Mouse (Mus musculus): ENCODE results near the gene Larp4. TPM values are rescaled to one million over a fixed set of nuclear protein-coding genes. Genes with fewer than 3 reads are reported as not detected.

Larp4 gene
- polyA plus RNA-seq, 1 experiment from 2014 or later, result 36.0 TPM

DNA sequence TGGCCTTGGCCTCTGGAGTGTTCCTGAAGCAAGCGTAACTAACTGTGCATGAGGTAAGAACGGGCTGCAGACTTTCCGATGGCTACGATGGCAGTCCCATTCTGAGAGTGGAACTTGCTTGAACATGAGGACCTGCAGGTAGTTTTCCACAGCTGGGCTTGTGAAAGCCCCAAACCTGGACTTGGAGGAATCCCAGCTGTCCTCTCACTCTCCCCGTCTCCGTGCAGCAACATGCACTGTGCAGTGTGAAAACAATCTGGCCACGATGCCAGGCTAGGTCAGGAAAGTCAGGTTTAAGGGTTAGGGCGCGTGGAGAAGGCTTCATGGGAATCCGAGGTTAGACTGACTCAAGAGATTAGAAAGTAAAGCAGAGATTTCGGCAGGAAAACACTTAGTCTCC is 89.0 kb downstream of the Larp4 start:
- no peaks in the 10 kb centered on the region for H3K9me3 ChIP-seq (replicated peaks; ENCODE audit: low read length)
- ATAC-seq (replicated peaks; ENCODE audit: low FRiP score, low read depth) (no peak), DNase-seq (ENCODE audit: low spot score) (no peak)
- H3K27me3 ChIP-seq (ENCODE audit: insufficient read depth, low read length), result no peaks in the 10 kb centered on the region
- 44% methylated on average over 11 of the region's 11 CpGs for WGBS
- no peak overlapping the region for H3K9ac ChIP-seq (ENCODE audit: low read depth, low read length)
- no peaks in the 10 kb centered on the region for H3K4me1 ChIP-seq (replicated peaks; ENCODE audit: insufficient read depth, low read length)
- no peak for TF ChIP-seq CTCF (IDR thresholded peaks at IDR 0.05; ENCODE audit: low read depth)
- H3K36me3 ChIP-seq (ENCODE audit: insufficient read depth, low read length), result no peaks in the 10 kb centered on the region
- H3K4me3 ChIP-seq (replicated peaks; ENCODE audit: low read depth, low read length), result no peak overlapping the region
- H3K27ac ChIP-seq, result no peak overlapping the region
- H3K4me2 ChIP-seq (ENCODE audit: low read length), result no peak overlapping the region

DNA sequence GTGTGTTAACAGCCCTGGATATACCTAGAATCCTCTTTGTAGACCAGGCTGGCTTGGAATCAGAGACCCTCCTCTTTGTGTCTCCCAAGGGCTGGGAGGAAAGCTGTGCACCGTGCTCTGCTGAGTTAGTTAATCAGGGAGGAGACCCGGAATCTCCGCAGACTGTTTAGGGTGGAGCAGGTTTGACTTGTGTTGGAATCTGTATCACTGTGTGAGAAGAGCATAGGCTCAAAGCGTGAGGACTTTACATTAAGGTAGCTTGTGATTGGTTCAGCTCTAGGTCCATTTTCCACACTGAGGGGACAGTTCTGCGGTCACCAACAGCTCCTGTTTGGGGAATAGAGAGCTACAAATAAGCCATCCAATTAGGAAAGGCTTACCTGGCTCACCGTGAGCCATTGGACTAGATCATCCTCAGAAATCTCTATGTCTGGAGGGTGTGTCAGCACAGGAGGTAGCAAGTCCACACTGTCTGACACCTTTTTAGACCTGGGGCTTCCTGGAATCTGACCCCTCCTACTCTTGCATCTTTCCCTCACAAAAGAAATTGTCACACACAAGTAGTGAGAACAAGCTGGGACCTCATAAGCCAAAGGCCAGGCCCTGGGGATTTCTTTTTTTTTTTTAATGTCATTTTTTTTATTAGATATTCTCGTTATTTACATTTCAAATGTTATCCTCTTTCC is 89.9 kb downstream of the Larp4 start:
- Histone ChIP-seq H3K4me3 (replicated peaks; ENCODE audit: low read depth, low read length) (no peak overlapping the region), H3K36me3 (ENCODE audit: insufficient read depth, low read length) (no peaks in the 10 kb centered on the region), H3K4me2 (ENCODE audit: low read length) (no peak overlapping the region), H3K9me3 (replicated peaks; ENCODE audit: low read length) (no peaks in the 10 kb centered on the region), H3K27ac (no peak overlapping the region), H3K4me1 (replicated peaks; ENCODE audit: insufficient read depth, low read length) (no peaks in the 10 kb centered on the region), H3K9ac (ENCODE audit: low read depth, low read length) (no peak overlapping the region), H3K27me3 (ENCODE audit: insufficient read depth, low read length) (no peaks in the 10 kb centered on the region)
- DNase-seq (ENCODE audit: low spot score) (no peak), ATAC-seq (replicated peaks; ENCODE audit: low FRiP score, low read depth) (no peak)
- 68% methylated on average over 7 of the region's 7 CpGs for WGBS
- TF ChIP-seq CTCF (IDR thresholded peaks at IDR 0.05; ENCODE audit: low read depth), result no peak

DNA sequence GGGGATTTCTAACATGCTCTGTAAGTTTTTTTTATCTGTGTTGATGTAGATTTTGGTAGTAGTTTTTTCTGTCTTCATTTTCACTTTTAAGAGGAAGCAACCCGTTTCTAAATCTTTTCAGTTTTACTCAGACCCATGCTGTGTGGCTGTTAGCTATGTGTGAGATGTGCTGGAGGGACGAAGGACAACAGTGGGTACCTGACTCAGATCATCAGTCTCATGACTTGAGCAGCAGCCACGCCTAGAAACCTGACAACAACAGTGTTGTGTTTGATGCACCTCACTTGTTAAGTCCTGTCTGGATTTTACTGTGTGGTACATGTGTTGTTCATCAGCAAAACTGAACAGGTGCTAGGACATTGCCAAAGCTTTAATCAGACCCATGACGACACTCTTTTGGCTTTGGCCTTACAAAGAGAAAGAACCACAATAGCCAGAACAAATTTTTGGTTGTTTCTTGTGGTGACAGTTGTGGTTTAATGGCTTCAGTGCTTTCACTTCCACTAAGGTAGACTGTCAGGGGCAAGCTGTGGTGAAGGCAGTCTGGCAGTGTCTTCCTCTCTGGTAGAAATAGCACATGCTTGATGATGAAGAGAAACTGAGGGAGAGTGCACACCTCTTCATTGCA is 90.8 kb downstream of the Larp4 start:
- H3K4me1 ChIP-seq (replicated peaks; ENCODE audit: insufficient read depth, low read length), result no peaks in the 10 kb centered on the region
- H3K27ac ChIP-seq, result no peak overlapping the region
- H3K4me3 ChIP-seq (replicated peaks; ENCODE audit: low read depth, low read length), result no peak overlapping the region
- 75% methylated on average over 4 of the region's 4 CpGs for WGBS
- H3K27me3 ChIP-seq (ENCODE audit: insufficient read depth, low read length), result no peaks in the 10 kb centered on the region
- no peaks in the 10 kb centered on the region for H3K9me3 ChIP-seq (replicated peaks; ENCODE audit: low read length)
- no peak for DNase-seq (ENCODE audit: low spot score)
- no peak overlapping the region for H3K9ac ChIP-seq (ENCODE audit: low read depth, low read length)
- no peak for TF ChIP-seq CTCF (IDR thresholded peaks at IDR 0.05; ENCODE audit: low read depth)
- no peak for ATAC-seq (replicated peaks; ENCODE audit: low FRiP score, low read depth)
- no peaks in the 10 kb centered on the region for H3K36me3 ChIP-seq (ENCODE audit: insufficient read depth, low read length)
- no peak overlapping the region for H3K4me2 ChIP-seq (ENCODE audit: low read length)

DNA sequence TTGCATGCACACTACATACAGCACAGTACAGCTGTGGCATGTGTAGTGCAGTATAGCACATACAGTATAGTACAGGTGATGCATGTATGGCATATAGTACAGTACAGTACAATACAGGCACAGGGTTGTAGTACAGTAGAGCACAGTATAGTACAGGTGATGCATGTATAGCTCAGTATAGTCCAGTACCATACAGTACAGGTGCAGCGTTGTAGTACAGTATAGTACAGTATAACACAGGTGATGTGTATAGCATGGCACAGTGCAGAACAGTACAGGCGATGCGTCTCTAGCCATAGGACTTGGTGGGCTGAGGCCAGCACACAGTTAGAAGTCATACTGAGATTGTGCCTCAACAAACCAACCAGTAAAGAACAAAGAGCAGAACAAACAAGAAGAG is 91.5 kb downstream of the Larp4 start:
- Histone ChIP-seq H3K9ac (ENCODE audit: low read depth, low read length) (no peak overlapping the region), H3K4me3 (replicated peaks; ENCODE audit: low read depth, low read length) (no peak overlapping the region), H3K27ac (no peak overlapping the region), H3K27me3 (ENCODE audit: insufficient read depth, low read length) (no peaks in the 10 kb centered on the region), H3K4me2 (ENCODE audit: low read length) (no peak overlapping the region), H3K36me3 (ENCODE audit: insufficient read depth, low read length) (no peaks in the 10 kb centered on the region), H3K4me1 (replicated peaks; ENCODE audit: insufficient read depth, low read length) (no peaks in the 10 kb centered on the region), H3K9me3 (replicated peaks; ENCODE audit: low read length) (no peaks in the 10 kb centered on the region)
- 94% methylated on average over 3 of the region's 3 CpGs for WGBS
- ATAC-seq (replicated peaks; ENCODE audit: low FRiP score, low read depth) (no peak), DNase-seq (ENCODE audit: low spot score) (no peak)
- TF ChIP-seq CTCF (IDR thresholded peaks at IDR 0.05; ENCODE audit: low read depth), result no peak

DNA sequence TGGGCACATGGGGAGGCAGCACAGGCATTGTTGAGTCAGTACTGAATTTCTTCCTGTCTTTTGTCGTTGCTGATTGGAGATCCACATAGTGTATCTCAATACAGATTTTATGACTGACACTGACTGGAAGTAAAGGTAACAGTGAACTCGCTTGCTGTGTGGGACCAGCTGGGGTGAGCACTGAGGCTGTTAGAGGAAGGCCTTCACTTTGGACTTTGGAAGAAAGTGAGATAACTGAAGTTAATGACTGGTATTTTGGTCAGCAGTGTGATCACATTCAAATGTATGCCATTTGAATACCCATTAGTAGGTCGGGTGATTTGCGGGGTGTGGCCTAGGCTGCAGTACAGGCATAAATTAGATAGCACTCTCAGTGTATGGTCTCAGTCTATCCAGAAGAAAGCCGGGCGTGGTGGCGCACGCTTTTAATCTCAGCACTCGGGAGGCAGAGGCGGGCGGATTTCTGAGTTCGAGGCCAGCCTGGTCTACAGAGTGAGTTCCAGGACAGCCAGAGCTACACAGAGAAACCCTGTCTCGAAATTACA is 93.4 kb downstream of the Larp4 start:
- WGBS, result 89% methylated on average over 13 of the region's 13 CpGs
- Histone ChIP-seq H3K36me3 (ENCODE audit: insufficient read depth, low read length) (no peaks in the 10 kb centered on the region), H3K4me3 (replicated peaks; ENCODE audit: low read depth, low read length) (no peak overlapping the region), H3K4me1 (replicated peaks; ENCODE audit: insufficient read depth, low read length) (0 out of 2 replicates have a peak, but pooled peaks cover 4% of the 10 kb centered on the region), H3K9ac (ENCODE audit: low read depth, low read length) (no peak overlapping the region), H3K27ac (no peak overlapping the region), H3K4me2 (ENCODE audit: low read length) (no peak overlapping the region), H3K9me3 (replicated peaks; ENCODE audit: low read length) (no peaks in the 10 kb centered on the region), H3K27me3 (ENCODE audit: insufficient read depth, low read length) (no peaks in the 10 kb centered on the region)
- DNase-seq (ENCODE audit: low spot score) (no peak), ATAC-seq (replicated peaks; ENCODE audit: low FRiP score, low read depth) (no peak)
- TF ChIP-seq CTCF (IDR thresholded peaks at IDR 0.05; ENCODE audit: low read depth), result no peak

Other genes with a start within 250 kb of the Larp4 start
- 279 and 297 TPM in 2 replicates for gene Cox14, start 244.4 kb upstream of the Larp4 start, polyA plus RNA-seq (2015; fragmentation: Nextera tagmentation; extraction: Ambion mirVana)
- 60.8 and 63.2 TPM in 2 replicates for gene Cers5, start 197.2 kb upstream of the Larp4 start, polyA plus RNA-seq (2015; fragmentation: Nextera tagmentation; extraction: Ambion mirVana)
- gene Lima1, start 94.6 kb upstream of the Larp4 start, polyA plus RNA-seq (2015; fragmentation: Nextera tagmentation; extraction: Ambion mirVana), result 42.8 and 51.6 TPM in 2 replicates
- 0.03 TPM in 1 of 2 replicates, not detected in the other for gene Fam186a, start 3.0 kb upstream of the Larp4 start, polyA plus RNA-seq (2015; fragmentation: Nextera tagmentation; extraction: Ambion mirVana)
- gene Dip2b, start 68.6 kb downstream of the Larp4 start, polyA plus RNA-seq (2015; fragmentation: Nextera tagmentation; extraction: Ambion mirVana), result 4.9 and 5.7 TPM in 2 replicates